Mouse (Mus musculus) forebrain, embryonic 15.5 days (tissue): ENCODE results near the gene Ncln. TPM values are rescaled to one million over a fixed set of nuclear protein-coding genes. Genes with fewer than 3 reads are reported as not detected.

Experiments used
- ATAC-seq: fragments of 200-750 bp; cut with Nextera tagmentation; replicated peaks from 2 replicates; pipeline ENCODE4 v1.8.0; 2017; ENCODE audit warnings: mild to moderate bottlenecking, moderate TSS enrichment, moderate library complexity
- H3K27ac ChIP-seq: fragments of 300-500 bp; sonication (generic); replicated peaks from 2 replicates; pipeline ENCODE4 v1.5.1; 2015; ENCODE audit warnings: mild to moderate bottlenecking, inconsistent platforms
- H3K27me3 ChIP-seq: fragments of 300-500 bp; sonication (generic); 2 replicates; pipeline ENCODE4 v1.6.1; 2015; ENCODE audit warnings: inconsistent platforms
- H3K36me3 ChIP-seq: fragments of 300-500 bp; sonication (generic); 2 replicates; pipeline ENCODE4 v1.6.1; 2015; ENCODE audit warnings: mild to moderate bottlenecking, inconsistent platforms
- H3K4me1 ChIP-seq: fragments of 300-500 bp; sonication (generic); 2 replicates; pipeline ENCODE4 v1.6.1; 2015; ENCODE audit warnings: inconsistent platforms
- H3K4me2 ChIP-seq: fragments of 300-500 bp; sonication (generic); replicated peaks from 2 replicates; pipeline ENCODE4 v1.6.1; 2015; ENCODE audit warnings: mild to moderate bottlenecking, inconsistent platforms
- H3K4me3 ChIP-seq: fragments of 300-500 bp; sonication (generic); 2 replicates; pipeline ENCODE4 v1.5.1; 2015; ENCODE audit warnings: mild to moderate bottlenecking, inconsistent platforms
- H3K9ac ChIP-seq: fragments of 300-500 bp; sonication (generic); replicated peaks from 2 replicates; pipeline ENCODE4 v1.6.1; 2015; ENCODE audit warnings: mild to moderate bottlenecking, inconsistent platforms
- H3K9me3 ChIP-seq: fragments of 300-500 bp; sonication (generic); 2 replicates; pipeline ENCODE4 v1.6.1; 2016; ENCODE audit warnings: inconsistent platforms
- WGBS: fragments of 180-500 bp; shearing (Covaris S2); methylation state at CpG from one replicate; pipeline ENCODE4 v1.1.7; 2015; ENCODE audit warnings: mixed read lengths; 5-methylcytosine and 5-hydroxymethylcytosine counted together
- polyA plus RNA-seq: library from polyadenylated mRNA; unstranded; fragments of >200 nt; fragmentation: Nextera tagmentation; extraction: Ambion mirVana; gene quantifications from 2 replicates; pipeline ENCODE4 v1.2.1, GENCODE M21; 2015

Ncln gene
- polyA plus RNA-seq, 1 experiment from 2014 or later, result 60.3 TPM

- ATAC-seq, result no peak
- H3K4me2 ChIP-seq, result no peak overlapping the region
- 55% methylated on average over 6 of the region's 6 CpGs for WGBS
- H3K4me1 ChIP-seq, result peaks cover 28% of the 10 kb centered on the region
- H3K9me3 ChIP-seq, result no peaks in the 10 kb centered on the region
- H3K4me3 ChIP-seq, result no peak overlapping the region
- peak overlapping the region; percentile 56 for H3K27ac ChIP-seq
- H3K9ac ChIP-seq, result no peak overlapping the region
- peaks cover 31% of the 10 kb centered on the region for H3K36me3 ChIP-seq
- no peaks in the 10 kb centered on the region for H3K27me3 ChIP-seq
Observed at GRCm38 (mm10) chr10:81484441-81485059, 11.6 kb downstream of the Ncln start.

- H3K4me3 ChIP-seq, result no peak overlapping the region
- no peak overlapping the region for H3K4me2 ChIP-seq
- H3K36me3 ChIP-seq, result peaks cover 25% of the 10 kb centered on the region
- no peak for ATAC-seq
- H3K27ac ChIP-seq, result peak overlapping the region; percentile 56
- no peak overlapping the region for H3K9ac ChIP-seq
- H3K9me3 ChIP-seq, result no peaks in the 10 kb centered on the region
- peaks cover 29% of the 10 kb centered on the region for H3K4me1 ChIP-seq
- WGBS, result 21% methylated on average over 9 of the region's 9 CpGs
- H3K27me3 ChIP-seq, result no peaks in the 10 kb centered on the region
Observed at GRCm38 (mm10) chr10:81483983-81484382, 12.2 kb downstream of the Ncln start.

- peak within 1 kb of the TSS; percentile 61 for H3K27ac ChIP-seq
- peak within 1 kb of the TSS; percentile 80 for H3K9ac ChIP-seq
- peak; percentile 51 for ATAC-seq
- H3K4me3 ChIP-seq, result peak within 1 kb of the TSS; percentile 72
- peak within 1 kb of the TSS; percentile 50 for H3K4me2 ChIP-seq
- no peaks in the 10 kb centered on the region for H3K9me3 ChIP-seq
- WGBS, result under 1% methylated on average over 36 of the region's 36 CpGs
- peaks cover 42% of the 10 kb centered on the region for H3K4me1 ChIP-seq
- peaks cover 11% of the 10 kb centered on the region for H3K36me3 ChIP-seq
- no peaks in the 10 kb centered on the region for H3K27me3 ChIP-seq
Observed at GRCm38 (mm10) chr10:81482533-81482889, 13.7 kb downstream of the Ncln start, which contains the start of gene Celf5. Gene Celf5 (minus strand): TSS chr10:81482709.

- peaks cover 4% of the 10 kb centered on the region for H3K36me3 ChIP-seq
- peak overlapping the region; percentile 72 for H3K4me3 ChIP-seq
- H3K4me2 ChIP-seq, result peak overlapping the region; percentile 50
- H3K9me3 ChIP-seq, result no peaks in the 10 kb centered on the region
- peak overlapping the region; percentile 80 for H3K9ac ChIP-seq
- H3K4me1 ChIP-seq, result peaks cover 46% of the 10 kb centered on the region
- 3% methylated on average over 35 of the region's 35 CpGs for WGBS
- peak; percentile 49 for ATAC-seq
- no peaks in the 10 kb centered on the region for H3K27me3 ChIP-seq
- peak overlapping the region; percentile 61 for H3K27ac ChIP-seq
Observed at GRCm38 (mm10) chr10:81481605-81482532, 14.3 kb downstream of the Ncln start.

GRCm38 (mm10) chr10:81474461-81474860 is 21.7 kb downstream of the Ncln start:
- Histone ChIP-seq H3K9ac (no peak overlapping the region), H3K27ac (peak overlapping the region; percentile 94), H3K36me3 (peaks cover 5% of the 10 kb centered on the region; the same call in 1 of the 2 replicates), H3K9me3 (no peaks in the 10 kb centered on the region), H3K4me3 (no peak overlapping the region), H3K4me2 (no peak overlapping the region), H3K4me1 (peaks cover 70% of the 10 kb centered on the region), H3K27me3 (no peaks in the 10 kb centered on the region)
- WGBS, result 86% methylated on average over 10 of the region's 10 CpGs
- ATAC-seq, result no peak

- Histone ChIP-seq H3K9ac (peak overlapping the region; percentile 61), H3K27me3 (no peaks in the 10 kb centered on the region), H3K27ac (peak overlapping the region; percentile 94), H3K9me3 (no peaks in the 10 kb centered on the region), H3K4me2 (peak overlapping the region; percentile 89), H3K4me3 (peak overlapping the region; percentile 50), H3K36me3 (peaks cover 9% of the 10 kb centered on the region; the same call in 1 of the 2 replicates), H3K4me1 (peaks cover 61% of the 10 kb centered on the region)
- under 1% methylated on average over 22 of the region's 22 CpGs for WGBS
- ATAC-seq, result peak; percentile 86
Observed at GRCm38 (mm10) chr10:81473003-81473451, 23.2 kb downstream of the Ncln start.

- 1% methylated on average over 18 of the region's 18 CpGs for WGBS
- Histone ChIP-seq H3K4me2 (peak overlapping the region; percentile 89), H3K36me3 (peaks cover 14% of the 10 kb centered on the region; the same call in 1 of the 2 replicates), H3K4me1 (peaks cover 56% of the 10 kb centered on the region), H3K9me3 (no peaks in the 10 kb centered on the region), H3K27ac (peak overlapping the region; percentile 94), H3K27me3 (no peaks in the 10 kb centered on the region), H3K9ac (peak overlapping the region; percentile 61), H3K4me3 (peak overlapping the region; percentile 50)
- peak; percentile 49 for ATAC-seq
Observed at GRCm38 (mm10) chr10:81472403-81473002, 23.7 kb downstream of the Ncln start.

GRCm38 (mm10) chr10:81470454-81470853 is 25.7 kb downstream of the Ncln start:
- H3K4me2 ChIP-seq, result no peak overlapping the region
- H3K36me3 ChIP-seq, result peaks cover 14% of the 10 kb centered on the region; the same call in 1 of the 2 replicates
- ATAC-seq, result no peak

GRCm38 (mm10) chr10:81469253-81469652 is 26.9 kb downstream of the Ncln start:
- peaks cover 14% of the 10 kb centered on the region; the same call in 1 of the 2 replicates for H3K36me3 ChIP-seq
- WGBS, result 82% methylated on average over 5 of the region's 5 CpGs
- H3K4me2 ChIP-seq, result no peak overlapping the region
- no peak for ATAC-seq
- no peak overlapping the region for H3K9ac ChIP-seq
- H3K4me1 ChIP-seq, result peaks cover 47% of the 10 kb centered on the region
- H3K27me3 ChIP-seq, result no peaks in the 10 kb centered on the region
- no peaks in the 10 kb centered on the region for H3K9me3 ChIP-seq
- H3K4me3 ChIP-seq, result no peak overlapping the region
- H3K27ac ChIP-seq, result no peak overlapping the region

More at GRCm38 (mm10) chr10:81470454-81470853, 25.7 kb downstream of the Ncln start:
- WGBS, result 59% methylated on average over 18 of the region's 18 CpGs
- H3K27me3 ChIP-seq, result no peaks in the 10 kb centered on the region
- 0 out of 2 replicates have a peak overlapping the region, but pooled peaks have one; percentile 1 for H3K27ac ChIP-seq
- H3K9me3 ChIP-seq, result no peaks in the 10 kb centered on the region
- peaks cover 48% of the 10 kb centered on the region for H3K4me1 ChIP-seq
- H3K9ac ChIP-seq, result no peak overlapping the region
- H3K4me3 ChIP-seq, result no peak overlapping the region

- ATAC-seq, result no peak
- Histone ChIP-seq H3K36me3 (peaks cover 14% of the 10 kb centered on the region; the same call in 1 of the 2 replicates), H3K27me3 (peaks cover 13% of the 10 kb centered on the region; the same call in 1 of the 2 replicates), H3K4me3 (no peak overlapping the region), H3K27ac (no peak overlapping the region), H3K4me1 (peaks cover 36% of the 10 kb centered on the region), H3K4me2 (no peak overlapping the region), H3K9ac (no peak overlapping the region), H3K9me3 (no peaks in the 10 kb centered on the region)
- 89% methylated on average over 16 of the region's 16 CpGs for WGBS
Observed at GRCm38 (mm10) chr10:81467670-81468235, 28.4 kb downstream of the Ncln start.

- Histone ChIP-seq H3K9me3 (no peaks in the 10 kb centered on the region), H3K9ac (no peak overlapping the region), H3K27me3 (peaks cover 22% of the 10 kb centered on the region), H3K4me3 (no peak overlapping the region), H3K4me1 (peaks cover 27% of the 10 kb centered on the region), H3K36me3 (peaks cover 14% of the 10 kb centered on the region; the same call in 1 of the 2 replicates), H3K4me2 (no peak overlapping the region), H3K27ac (no peak overlapping the region)
- ATAC-seq, result no peak
- WGBS, result 76% methylated on average over 14 of the region's 14 CpGs
Observed at GRCm38 (mm10) chr10:81466881-81467280, 29.3 kb downstream of the Ncln start.
